Mouse (Mus musculus) cerebellum, adult 2 months (tissue): ENCODE data around the gene Fam114a1.

Source experiments
- CTCF ChIP-seq: fragments of 200-500 bp; IDR thresholded peaks from 2 replicates; pipeline ENCODE4 v1.5.1; 2011; ENCODE audit warnings: low read depth, mild to moderate bottlenecking, control low read depth, low read length, moderate library complexity, borderline replicate concordance; ENCODE audit not compliant: insufficient read depth
- POLR2A ChIP-seq: fragments of 200-500 bp; IDR thresholded peaks from 2 replicates; pipeline ENCODE4 v1.6.1; 2011; ENCODE audit warnings: low read length, control low read depth, borderline replicate concordance; ENCODE audit not compliant: insufficient read depth

DNA sequence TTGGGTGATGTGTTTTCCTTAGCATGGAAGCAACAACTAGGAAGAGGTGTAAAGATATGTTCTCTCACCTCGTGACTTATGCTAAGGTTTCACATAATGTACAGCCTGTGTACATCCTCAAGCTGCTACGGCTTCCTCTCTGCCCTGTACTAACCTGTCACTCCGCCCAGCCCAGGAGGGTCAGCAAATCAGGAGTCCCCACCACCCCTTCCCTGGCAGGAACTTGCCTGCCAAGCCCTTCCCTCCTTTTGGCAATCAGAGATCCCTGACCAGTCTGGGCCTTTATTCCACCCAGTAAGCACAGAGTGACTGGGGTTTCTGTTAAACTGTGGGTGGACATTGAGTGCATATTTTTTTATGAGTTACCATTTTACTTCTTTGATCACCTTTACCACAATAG is 45.6 kb downstream of the Fam114a1 start:
- TF ChIP-seq CTCF (no peak), POLR2A (no peak)
